Mouse (Mus musculus): ENCODE results near the gene Edem1.

Gene Edem1

DNA sequence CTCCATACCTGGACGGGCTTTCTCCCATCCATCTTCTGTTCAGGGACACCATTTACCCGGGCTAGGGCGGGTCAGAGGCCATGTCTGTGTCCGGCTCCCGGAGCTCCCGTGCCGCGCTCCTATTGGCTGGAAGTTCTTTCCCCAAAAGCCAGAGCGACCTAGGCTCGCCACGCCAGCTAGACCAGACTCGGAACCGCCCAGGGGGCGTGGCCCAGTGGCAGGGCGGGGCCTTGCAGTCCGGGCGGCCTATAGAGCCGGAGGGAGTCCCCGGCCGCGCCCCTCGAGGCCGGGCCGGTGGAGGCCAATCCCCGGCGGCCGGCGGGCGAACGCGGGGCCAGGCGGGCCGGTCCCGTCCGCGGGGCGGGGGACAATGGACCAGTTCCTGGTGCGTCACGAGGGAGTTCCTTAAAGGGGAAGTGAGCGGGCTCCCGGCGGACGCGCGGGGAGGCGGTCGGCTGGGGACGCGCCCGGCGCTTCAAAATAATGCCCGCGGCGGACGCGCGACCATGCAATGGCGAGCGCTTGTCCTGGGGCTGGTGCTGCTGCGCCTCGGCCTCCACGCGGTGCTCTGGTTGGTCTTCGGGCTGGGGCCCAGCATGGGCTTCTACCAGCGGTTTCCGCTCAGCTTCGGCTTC, at the start of gene Edem1:
TSS of gene Edem1 (plus strand) at position 408 of the 635 bp plus-strand sequence.
- peak; percentile 92 to 96 for DNase-seq (ENCODE audit: low spot score in 2 of 2)

- no peak for DNase-seq (ENCODE audit: low spot score in 2 of 2)
Measured at GRCm38 (mm10) chr6:108781865-108782264, 46.6 kb upstream of the Edem1 start.

DNA sequence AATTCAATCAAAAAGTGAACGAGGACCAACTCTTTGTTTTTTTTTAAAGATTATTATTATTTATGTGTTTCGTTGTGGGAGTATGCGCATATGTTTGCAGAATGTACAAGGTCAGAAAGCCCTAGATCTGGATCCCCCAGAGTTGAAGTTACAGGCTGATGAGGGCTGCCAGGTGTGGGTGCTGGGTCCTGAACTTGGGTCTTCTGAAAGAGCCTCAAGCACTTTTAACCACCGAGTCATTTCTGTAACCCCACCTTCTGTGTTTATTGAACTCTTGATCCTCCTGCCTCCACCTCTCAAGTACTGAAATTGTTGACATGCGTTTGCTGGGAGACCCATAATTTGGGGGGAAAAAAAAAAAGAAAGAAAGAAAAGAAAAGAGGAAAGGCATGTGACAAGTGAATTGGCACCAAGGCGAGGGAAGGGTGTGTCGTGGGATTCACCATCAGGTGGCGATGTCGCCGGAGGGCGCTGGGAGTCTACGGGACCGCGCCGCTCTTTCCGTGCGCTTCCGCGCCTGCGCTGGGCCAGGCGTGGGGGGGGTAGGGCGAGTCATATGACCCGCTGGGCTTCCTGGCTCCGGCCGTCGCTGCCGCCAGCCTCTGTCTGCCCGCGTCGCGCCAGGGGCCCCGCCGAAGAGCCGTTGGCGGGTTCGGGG, 45.8 kb upstream of the Edem1 start, which contains the start of gene Arl8b:
TSS of gene Arl8b (plus strand) at position 574 of the 658 bp plus-strand sequence.
- peak; percentile 84 to 93 for DNase-seq (ENCODE audit: low spot score in 2 of 2)

GRCm38 (mm10) chr6:108783184-108783881, 45.1 kb upstream of the Edem1 start:
- peak in 1 of 2 experiments; percentile 40 for DNase-seq (ENCODE audit: low spot score in 2 of 2)

DNA sequence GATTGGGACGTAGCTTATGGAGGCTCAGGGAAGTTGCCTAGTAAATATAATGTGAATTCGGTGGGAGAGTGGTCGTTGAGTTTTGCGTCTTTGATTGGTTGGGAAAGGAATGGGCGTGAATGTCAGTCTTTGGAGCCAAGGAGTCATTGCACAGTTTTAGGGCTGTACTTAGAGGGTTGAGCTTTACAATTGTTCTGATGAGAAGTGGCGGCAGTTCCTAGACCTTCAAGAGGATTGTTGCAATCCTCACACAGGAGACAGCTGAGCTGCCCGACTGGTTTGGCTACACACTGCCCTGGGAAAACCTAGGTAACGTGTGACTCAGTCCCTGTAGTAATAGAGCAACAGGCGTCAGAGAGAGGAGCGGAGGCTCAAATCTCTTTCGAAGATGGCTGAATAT, 44.4 kb upstream of the Edem1 start:
- DNase-seq (ENCODE audit: low spot score in 2 of 2), result no peak

GRCm38 (mm10) chr6:108784796-108785195, 43.6 kb upstream of the Edem1 start:
- no peak for DNase-seq (ENCODE audit: low spot score in 2 of 2)

DNA sequence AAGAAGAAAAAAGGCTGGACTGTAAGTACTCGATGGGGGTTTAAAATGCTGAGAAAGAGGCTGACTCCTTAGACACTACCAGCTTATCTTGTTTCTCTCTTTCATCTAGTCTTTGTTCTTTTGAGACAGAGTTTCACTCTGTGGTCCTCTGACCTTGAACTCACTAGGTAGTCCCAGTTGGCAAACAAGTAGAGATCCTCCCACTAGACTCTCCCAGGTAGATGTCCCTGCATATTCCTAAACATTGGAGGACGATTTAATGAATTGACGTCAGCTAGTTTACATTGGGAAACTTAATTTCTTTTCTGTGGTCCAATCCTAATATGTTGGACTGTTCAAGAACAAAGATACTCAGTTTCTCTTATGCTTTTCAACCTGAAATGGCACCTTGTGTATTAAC, 42.9 kb upstream of the Edem1 start:
- DNase-seq (ENCODE audit: low spot score in 2 of 2), result no peak

DNA sequence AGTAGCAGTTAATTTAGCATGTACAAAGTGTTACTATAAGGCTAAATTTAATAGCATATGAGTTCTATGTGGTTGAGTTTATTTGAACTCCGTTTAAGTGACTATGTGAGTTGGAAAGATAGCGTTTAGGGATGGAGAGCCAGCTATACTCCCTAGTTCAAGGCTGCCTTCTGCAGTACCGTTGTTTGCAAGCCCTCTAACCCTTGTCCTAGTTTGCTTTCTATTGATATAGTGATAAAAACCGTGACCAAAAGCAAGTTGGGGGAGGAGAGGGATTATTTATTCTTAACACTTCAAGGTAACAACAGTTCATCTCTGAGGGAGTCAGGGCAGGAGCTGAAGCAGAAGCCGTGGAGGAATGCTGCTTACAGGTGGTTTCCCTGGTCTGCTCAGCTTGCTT, 36.9 kb upstream of the Edem1 start:
- no peak for DNase-seq (ENCODE audit: low spot score in 2 of 2)

DNA sequence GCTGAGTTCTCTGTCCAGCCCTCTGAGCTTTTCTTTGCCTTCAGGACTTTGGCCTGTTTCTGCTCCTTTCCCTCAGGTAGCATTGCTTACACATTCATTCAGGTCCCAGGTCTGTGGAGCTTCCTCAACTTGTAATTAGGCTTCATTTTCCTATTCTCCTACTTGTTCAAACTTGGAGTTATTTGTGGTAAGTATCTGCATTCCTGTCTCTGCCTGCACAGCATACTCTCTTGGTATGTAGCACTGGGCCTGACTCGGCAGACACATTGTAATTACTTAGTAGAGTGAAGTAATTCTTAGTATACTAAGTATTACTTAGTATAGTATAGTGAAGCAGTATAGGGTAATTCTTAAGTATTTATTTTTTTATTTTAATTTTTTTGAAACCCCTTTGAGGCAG, 32.5 kb upstream of the Edem1 start:
- DNase-seq (ENCODE audit: low spot score in 2 of 2), result no peak

DNA sequence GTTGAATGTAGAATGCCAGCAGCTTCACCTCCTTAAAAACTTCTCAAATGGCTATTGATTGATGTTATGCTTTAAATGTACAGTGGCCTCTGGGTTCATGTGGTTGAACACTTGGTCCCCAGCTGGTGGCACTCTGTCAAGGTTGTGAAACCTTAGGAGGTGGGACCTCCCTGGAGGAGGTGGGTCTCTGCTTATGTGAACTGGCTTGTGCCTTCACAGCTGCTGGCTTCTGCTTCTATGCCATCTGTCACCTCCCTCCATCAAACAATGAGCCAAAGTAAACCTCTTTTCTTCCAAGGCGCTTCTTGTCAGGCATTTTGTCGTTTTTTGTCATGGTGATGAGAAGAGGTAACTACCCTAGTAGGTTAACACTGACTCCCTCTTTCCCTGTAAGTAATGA, 31.7 kb upstream of the Edem1 start:
- no peak for DNase-seq (ENCODE audit: low spot score in 2 of 2)

- no peak for DNase-seq (ENCODE audit: low spot score in 2 of 2)
Measured at GRCm38 (mm10) chr6:108805194-108805593, 23.2 kb upstream of the Edem1 start.

- no peak for DNase-seq (ENCODE audit: low spot score in 2 of 2)
Measured at GRCm38 (mm10) chr6:108805871-108806270, 22.6 kb upstream of the Edem1 start.

GRCm38 (mm10) chr6:108807446-108807845, 21.0 kb upstream of the Edem1 start:
- DNase-seq (ENCODE audit: low spot score in 2 of 2), result no peak

GRCm38 (mm10) chr6:108808786-108809185, 19.7 kb upstream of the Edem1 start:
- DNase-seq (ENCODE audit: low spot score in 2 of 2), result no peak

DNA sequence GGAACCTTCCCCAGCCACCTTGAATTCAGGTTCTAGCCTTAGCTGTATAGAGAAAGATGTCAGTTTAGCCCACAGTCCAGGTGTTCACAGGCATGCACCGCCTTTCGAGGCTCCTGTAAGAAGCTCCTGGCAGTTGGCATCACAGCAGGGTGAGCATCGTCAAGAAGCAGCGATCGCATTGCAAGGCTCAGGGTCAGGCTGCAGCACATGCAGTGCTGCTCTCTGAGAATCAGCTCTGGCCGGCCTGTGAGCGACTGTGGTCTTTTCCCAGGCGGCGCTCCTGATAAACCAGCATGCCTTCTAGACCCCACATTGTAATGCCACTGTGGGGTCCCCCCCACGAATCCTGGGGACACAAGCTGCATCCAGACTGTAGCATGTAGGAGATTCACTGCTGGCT, 18.2 kb upstream of the Edem1 start:
- DNase-seq (ENCODE audit: low spot score in 2 of 2), result no peak

- no peak for DNase-seq (ENCODE audit: low spot score in 2 of 2)
Measured at GRCm38 (mm10) chr6:108812134-108812533, 16.3 kb upstream of the Edem1 start.

DNA sequence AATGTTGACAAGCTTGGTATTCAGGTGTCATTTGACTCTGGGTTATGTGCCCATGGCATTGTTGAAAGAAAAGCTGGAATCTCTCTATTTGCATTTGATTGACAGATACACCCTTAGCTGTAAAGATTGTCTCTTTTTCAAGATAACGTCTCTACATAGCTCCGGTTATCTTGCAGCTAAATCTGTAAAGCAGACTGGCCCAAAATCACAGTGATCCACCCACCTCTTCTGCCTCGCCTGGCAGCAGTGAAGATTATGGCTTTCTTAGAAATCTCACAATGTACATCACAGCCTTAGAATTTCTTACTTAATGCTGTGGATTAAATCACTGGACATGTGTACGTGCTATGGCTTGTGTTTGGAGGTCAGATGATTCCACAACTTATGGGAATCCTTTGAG, 10.9 kb upstream of the Edem1 start:
- no peak for DNase-seq (ENCODE audit: low spot score in 2 of 2)

DNA sequence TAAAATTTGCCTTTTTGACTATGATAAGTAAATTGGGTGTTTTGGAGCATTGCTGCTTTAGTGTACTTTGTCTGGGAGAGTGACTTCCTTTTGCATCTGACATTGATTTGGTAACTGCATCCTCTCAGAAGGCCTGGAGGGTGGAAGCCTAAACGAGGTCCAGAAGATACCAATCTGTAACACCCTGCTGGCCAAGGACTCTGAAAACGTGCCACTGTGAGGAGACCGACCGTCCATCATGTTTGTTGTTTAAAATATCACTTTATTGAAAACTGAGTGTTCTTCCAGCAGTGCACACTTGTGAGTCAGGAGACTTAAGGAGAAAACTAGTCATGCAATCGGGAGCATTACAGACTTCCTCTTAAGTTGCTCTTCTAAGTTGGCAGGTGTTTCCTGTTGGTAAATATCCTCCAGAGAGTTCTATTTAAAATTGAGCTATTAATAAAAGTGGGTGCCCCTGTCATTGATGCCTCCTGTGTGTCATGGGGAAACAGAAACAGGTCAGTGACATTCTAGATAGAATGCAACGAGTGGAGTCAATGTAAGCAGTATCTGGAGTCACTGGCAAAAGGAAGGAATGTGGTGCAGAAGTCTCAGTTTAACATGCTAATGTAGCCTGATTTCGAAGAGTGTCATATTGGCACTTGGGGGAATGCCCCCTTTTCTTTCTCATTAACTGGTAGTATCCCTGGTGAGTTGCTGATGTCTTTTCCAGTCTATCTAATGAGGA, 3.5 kb upstream of the Edem1 start:
- DNase-seq (ENCODE audit: low spot score in 2 of 2), result no peak

- DNase-seq (ENCODE audit: low spot score in 2 of 2), result no peak
Measured at GRCm38 (mm10) chr6:108826070-108826469, 2.4 kb upstream of the Edem1 start.

DNA sequence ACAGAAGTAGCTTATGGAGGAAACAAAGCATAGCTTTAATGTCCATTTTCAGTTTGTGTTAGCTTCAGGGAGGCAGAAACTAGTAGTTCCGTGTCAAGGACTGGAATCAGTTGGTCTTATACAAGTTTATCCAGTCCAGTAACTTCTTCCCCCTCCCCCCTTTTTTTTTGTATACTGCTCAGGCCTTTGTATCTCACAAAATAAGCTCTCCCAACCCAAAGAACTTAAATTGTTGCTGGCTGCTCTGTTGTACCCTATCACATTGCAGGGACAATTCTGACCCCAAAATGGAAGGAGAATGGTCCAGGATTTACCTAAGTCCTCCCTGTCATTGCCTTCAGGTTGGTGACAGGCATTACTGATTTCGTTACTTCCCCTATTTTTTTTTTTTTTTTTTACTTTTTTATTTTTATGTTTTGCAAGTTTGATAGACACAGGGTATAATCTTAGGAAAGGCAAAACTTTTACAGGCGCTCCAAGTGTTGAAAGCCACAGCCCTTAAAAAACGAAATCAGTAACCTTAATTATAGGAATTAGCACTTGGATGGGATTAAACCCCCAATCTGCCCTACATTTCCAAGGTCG, 1.0 kb upstream of the Edem1 start:
- DNase-seq (ENCODE audit: low spot score in 2 of 2), result no peak

DNA sequence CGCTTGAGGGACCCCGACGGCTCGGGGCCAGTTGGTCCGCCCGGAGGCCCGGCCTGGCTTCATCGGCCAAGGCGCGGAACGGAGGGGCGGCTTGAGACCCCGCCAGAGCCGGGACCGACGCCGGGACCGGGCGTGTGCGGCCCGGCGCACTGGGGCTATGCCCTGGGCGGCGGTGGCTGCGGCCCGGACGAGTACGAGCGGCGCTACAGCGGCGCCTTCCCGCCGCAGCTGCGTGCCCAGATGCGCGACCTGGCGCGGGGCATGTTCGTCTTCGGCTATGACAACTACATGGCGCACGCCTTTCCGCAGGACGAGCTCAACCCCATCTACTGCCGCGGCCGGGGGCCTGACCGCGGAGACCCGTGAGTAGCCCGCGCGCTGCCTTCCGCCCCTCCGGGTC, 431 bp downstream of the Edem1 start:
- DNase-seq (ENCODE audit: low spot score in 2 of 2), result peak in 1 of 2 experiments; percentile 35

Measured in left cerebral cortex, adult 9 months (tissue).